Mouse (Mus musculus): ENCODE measurements around the gene Syf2. TPM values are rescaled to one million over a fixed set of nuclear protein-coding genes. Genes with fewer than 3 reads are reported as not detected.
"Not testable (repeated sequence)": the region's sequence is repeated elsewhere in the genome, so short reads cannot be mapped to it uniquely, and the experiment has no call there.

The Syf2 gene
- total and polyA plus RNA-seq, 3 experiments: 24.9 to 61.1 (median 48.7) TPM

- 89% methylated on average over 6 of the region's 6 CpGs for WGBS
- TF ChIP-seq POLR2A (IDR thresholded peaks at IDR 0.05; ENCODE audit: insufficient read depth, low read depth, low read length): no peak
- no peak for TF ChIP-seq EP300 (IDR thresholded peaks at IDR 0.05; ENCODE audit: insufficient read depth, low read depth, low read length)
- TF ChIP-seq CTCF (IDR thresholded peaks at IDR 0.05): no peak
- H3K9ac ChIP-seq (ENCODE audit: low read depth, low read length): no peak overlapping the region
- no peaks in the 10 kb centered on the region for H3K4me1 ChIP-seq (ENCODE audit: control insufficient read depth, insufficient read depth, low read length)
- no peak overlapping the region for H3K27ac ChIP-seq
- no peak overlapping the region for H3K4me3 ChIP-seq
- H3K79me2 ChIP-seq (replicated peaks; ENCODE audit: control insufficient read depth, insufficient read depth, low read length): no peaks in the 10 kb centered on the region
- intact Hi-C loops (cut with DNase I): no loop called here
- no peaks in the 10 kb centered on the region for H3K36me3 ChIP-seq (ENCODE audit: control insufficient read depth, insufficient read depth, low read length)
- no peak for DNase-seq
- H3K27me3 ChIP-seq (ENCODE audit: control insufficient read depth, insufficient read depth, low read length): no peaks in the 10 kb centered on the region
Measured at GRCm38 (mm10) chr4:134897256-134897655, 33.4 kb upstream of the Syf2 start.

GRCm38 (mm10) chr4:134901126-134901525 lies 29.6 kb upstream of the Syf2 start:
- TF ChIP-seq CTCF (IDR thresholded peaks at IDR 0.05) (no peak), POLR2A (IDR thresholded peaks at IDR 0.05; ENCODE audit: insufficient read depth, low read depth, low read length) (no peak), EP300 (IDR thresholded peaks at IDR 0.05; ENCODE audit: insufficient read depth, low read depth, low read length) (no peak)
- intact Hi-C loops (cut with DNase I): no loop called here
- Histone ChIP-seq H3K36me3 (ENCODE audit: control insufficient read depth, insufficient read depth, low read length) (no peaks in the 10 kb centered on the region), H3K4me1 (ENCODE audit: control insufficient read depth, insufficient read depth, low read length) (no peaks in the 10 kb centered on the region), H3K79me2 (replicated peaks; ENCODE audit: control insufficient read depth, insufficient read depth, low read length) (no peaks in the 10 kb centered on the region), H3K27ac (no peak overlapping the region), H3K9ac (ENCODE audit: low read depth, low read length) (no peak overlapping the region), H3K4me3 (no peak overlapping the region), H3K27me3 (ENCODE audit: control insufficient read depth, insufficient read depth, low read length) (no peaks in the 10 kb centered on the region)
- no peak for DNase-seq
- WGBS: 90% methylated on average over 8 of the region's 8 CpGs

- TF ChIP-seq EP300 (IDR thresholded peaks at IDR 0.05; ENCODE audit: insufficient read depth, low read depth, low read length): no peak
- TF ChIP-seq CTCF (IDR thresholded peaks at IDR 0.05): no peak
- no peak for TF ChIP-seq POLR2A (IDR thresholded peaks at IDR 0.05; ENCODE audit: insufficient read depth, low read depth, low read length)
- WGBS: 78% methylated on average over 7 of the region's 7 CpGs
- Histone ChIP-seq H3K79me2 (replicated peaks; ENCODE audit: control insufficient read depth, insufficient read depth, low read length) (no peaks in the 10 kb centered on the region), H3K27ac (no peak overlapping the region), H3K36me3 (ENCODE audit: control insufficient read depth, insufficient read depth, low read length) (no peaks in the 10 kb centered on the region), H3K4me3 (no peak overlapping the region), H3K27me3 (ENCODE audit: control insufficient read depth, insufficient read depth, low read length) (no peaks in the 10 kb centered on the region), H3K9ac (ENCODE audit: low read depth, low read length) (no peak overlapping the region), H3K4me1 (ENCODE audit: control insufficient read depth, insufficient read depth, low read length) (no peaks in the 10 kb centered on the region)
- intact Hi-C loops (cut with DNase I): no loop called here
- no peak for DNase-seq
Measured at GRCm38 (mm10) chr4:134903046-134903445, 27.7 kb upstream of the Syf2 start.

- H3K36me3 ChIP-seq (ENCODE audit: control insufficient read depth, insufficient read depth, low read length); H3K27me3 ChIP-seq (ENCODE audit: control insufficient read depth, insufficient read depth, low read length); H3K4me3 ChIP-seq; H3K79me2 ChIP-seq (replicated peaks; ENCODE audit: control insufficient read depth, insufficient read depth, low read length); H3K27ac ChIP-seq; DNase-seq; intact Hi-C loops (cut with DNase I); H3K9ac ChIP-seq (ENCODE audit: low read depth, low read length); H3K4me1 ChIP-seq (ENCODE audit: control insufficient read depth, insufficient read depth, low read length): not testable (repeated sequence)
- 96% methylated on average over 8 of the region's 8 CpGs for WGBS
Measured at GRCm38 (mm10) chr4:134911406-134911805, 19.3 kb upstream of the Syf2 start.

GRCm38 (mm10) chr4:134913413-134913812 lies 17.3 kb upstream of the Syf2 start:
- no peak for TF ChIP-seq POLR2A (IDR thresholded peaks at IDR 0.05; ENCODE audit: insufficient read depth, low read depth, low read length)
- TF ChIP-seq EP300 (IDR thresholded peaks at IDR 0.05; ENCODE audit: insufficient read depth, low read depth, low read length): 0 out of 2 replicates have a peak, but pooled peaks have one; percentile 24
- TF ChIP-seq CTCF (IDR thresholded peaks at IDR 0.05): peak; percentile 96
- intact Hi-C loops (cut with DNase I): no loop called here
- H3K27ac ChIP-seq: no peak overlapping the region
- no peaks in the 10 kb centered on the region for H3K27me3 ChIP-seq (ENCODE audit: control insufficient read depth, insufficient read depth, low read length)
- peaks cover 4% of the 10 kb centered on the region; the same call in 1 of the 2 replicates for H3K36me3 ChIP-seq (ENCODE audit: control insufficient read depth, insufficient read depth, low read length)
- WGBS: 38% methylated on average over 3 of the region's 3 CpGs
- peaks cover 10% of the 10 kb centered on the region for H3K4me1 ChIP-seq (ENCODE audit: control insufficient read depth, insufficient read depth, low read length)
- H3K9ac ChIP-seq (ENCODE audit: low read depth, low read length): no peak overlapping the region; the same call in 1 of the 2 replicates
- no peak overlapping the region; the same call in 1 of the 2 replicates for H3K4me3 ChIP-seq
- no peaks in the 10 kb centered on the region; the same call in none of the 2 replicates for H3K79me2 ChIP-seq (replicated peaks; ENCODE audit: control insufficient read depth, insufficient read depth, low read length)
- DNase-seq: peak; percentile 68 to 81

GRCm38 (mm10) chr4:134914122-134914863 lies 16.4 kb upstream of the Syf2 start:
- H3K27ac ChIP-seq: peak overlapping the region; percentile 94
- intact Hi-C loops (cut with DNase I): loop anchor here (2.0 kb wide), 1 partner anchor 17 kb away; the partner anchor contains the start of gene Syf2
- 1% methylated on average over 43 of the region's 43 CpGs for WGBS
- no peak for DNase-seq
- H3K4me3 ChIP-seq: peak overlapping the region; percentile 85
- peak overlapping the region; percentile 99 for H3K9ac ChIP-seq (ENCODE audit: low read depth, low read length)
- TF ChIP-seq EP300 (IDR thresholded peaks at IDR 0.05; ENCODE audit: insufficient read depth, low read depth, low read length) (no peak), POLR2A (IDR thresholded peaks at IDR 0.05; ENCODE audit: insufficient read depth, low read depth, low read length) (no peak)
- no peaks in the 10 kb centered on the region for H3K27me3 ChIP-seq (ENCODE audit: control insufficient read depth, insufficient read depth, low read length)
- no peaks in the 10 kb centered on the region; the same call in none of the 2 replicates for H3K79me2 ChIP-seq (replicated peaks; ENCODE audit: control insufficient read depth, insufficient read depth, low read length)
- peaks cover 11% of the 10 kb centered on the region for H3K4me1 ChIP-seq (ENCODE audit: control insufficient read depth, insufficient read depth, low read length)
- peaks cover 4% of the 10 kb centered on the region; the same call in 1 of the 2 replicates for H3K36me3 ChIP-seq (ENCODE audit: control insufficient read depth, insufficient read depth, low read length)

Measured in heart, adult 2 months (tissue).